In the genomic region with DNA sequence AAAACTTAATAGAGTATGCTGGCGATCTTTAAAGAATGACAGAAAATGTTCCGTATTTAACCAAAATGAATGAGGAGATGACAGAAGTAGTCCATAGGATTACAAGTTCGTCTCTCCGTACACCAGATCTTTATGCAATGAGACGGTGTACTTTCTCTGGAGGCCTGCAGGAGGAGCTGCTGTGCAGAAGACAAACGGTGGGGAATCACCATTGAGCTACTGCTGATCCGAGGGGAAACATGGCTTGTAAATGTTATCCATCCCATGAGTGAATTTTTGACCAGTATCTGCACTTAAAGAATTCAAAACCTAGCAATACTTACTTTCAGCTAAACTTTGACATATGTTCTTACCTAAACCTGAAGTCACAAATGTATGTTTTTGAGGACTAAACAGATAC, we compare ENCODE assay signal across 8 mouse cellular contexts.
A peak's percentile ranks its signal among the peaks of the same experiment; 100 is the strongest.
DNase-seq lines count a peak whose midpoint lies in the region; ATAC-seq and TF ChIP-seq lines count a peak whose summit lies in the region.

No protein-coding gene starts in this region.

- no peak overlapping the region for H3K4me2 ChIP-seq in lung, postnatal 0 days (replicated peaks; ENCODE audit: low read depth, low read length)
- no peak overlapping the region for H3K4me2 ChIP-seq in forebrain, embryonic 13.5 days

- H3K79me2 ChIP-seq in heart, adult 2 months (replicated peaks; ENCODE audit: control insufficient read depth, insufficient read depth, low read length) = no peaks in the 10 kb centered on the region

- peak; percentile 86 for TF ChIP-seq CTCF in heart, adult 2 months (IDR thresholded peaks at IDR 0.05)
- TF ChIP-seq CTCF in brain, embryonic 14.5 days (IDR thresholded peaks at IDR 0.05; ENCODE audit: borderline replicate concordance, extremely low read depth, insufficient read depth, insufficient read length) = peak; percentile 65; the same call in 1 of the 2 replicates
- TF ChIP-seq CTCF in lung, postnatal 0 days (IDR thresholded peaks at IDR 0.05) = peak; percentile 83

- H3K27me3 ChIP-seq in heart, adult 2 months (ENCODE audit: control insufficient read depth, insufficient read depth, low read length) = no peaks in the 10 kb centered on the region
- H3K27me3 ChIP-seq in lung, postnatal 0 days (replicated peaks; ENCODE audit: insufficient read depth, low read length) = no peaks in the 10 kb centered on the region
- H3K27me3 ChIP-seq in forebrain, embryonic 13.5 days = no peaks in the 10 kb centered on the region

- no peak for TF ChIP-seq EP300 in heart, adult 2 months (IDR thresholded peaks at IDR 0.05; ENCODE audit: insufficient read depth, low read depth, low read length)
- TF ChIP-seq EP300 in lung, postnatal 0 days (IDR thresholded peaks at IDR 0.05) = no peak

- WGBS in heart, adult 2 months = 50% methylated on average over 7 of the region's 7 CpGs
- 37% methylated on average over 7 of the region's 7 CpGs for WGBS in lung, postnatal 0 days
- 54% methylated on average over 7 of the region's 7 CpGs for WGBS in forebrain, embryonic 13.5 days

- H3K27ac ChIP-seq in heart, adult 2 months = no peak overlapping the region
- H3K27ac ChIP-seq in lung, postnatal 0 days (ENCODE audit: low read length) = no peak overlapping the region
- H3K27ac ChIP-seq in forebrain, embryonic 13.5 days = no peak overlapping the region

- intact Hi-C loops in heart, adult 2 months (cut with DNase I) = loop anchor here (1.0 kb wide), 2 partner anchors 224 to 338 kb away; no protein-coding TSS in a partner anchor

- peak; percentile 20 to 52 for DNase-seq in heart, adult 2 months
- DNase-seq in heart, adult 11 months = no peak
- DNase-seq in right cerebral cortex, adult 18-20 months = peak; percentile 29
- no peak for DNase-seq in right cerebral cortex, postnatal 25 days
- DNase-seq in brain, embryonic 14.5 days (ENCODE audit: low read depth) = peak; percentile 44
- DNase-seq in lung, postnatal 0 days (ENCODE audit: low spot score) = peak; percentile 21
- DNase-seq in c-Kit-positive CD71-positive TER-119-positive erythroid progenitor cells, embryonic 14.5 days (ENCODE audit: low spot score) = no peak

- no peak overlapping the region for H3K4me3 ChIP-seq in heart, adult 2 months
- H3K4me3 ChIP-seq in lung, postnatal 0 days (ENCODE audit: low read depth, low read length) = no peak overlapping the region
- no peak overlapping the region for H3K4me3 ChIP-seq in forebrain, embryonic 13.5 days

- no peak for TF ChIP-seq POLR2A in heart, adult 2 months (IDR thresholded peaks at IDR 0.05; ENCODE audit: insufficient read depth, low read depth, low read length)
- TF ChIP-seq POLR2A in brain, embryonic 14.5 days (IDR thresholded peaks at IDR 0.05; ENCODE audit: borderline replicate concordance, extremely low read depth, insufficient read depth, insufficient read length, poor library complexity, severe bottlenecking) = no peak

- H3K4me1 ChIP-seq in heart, adult 2 months (ENCODE audit: control insufficient read depth, insufficient read depth, low read length) = no peaks in the 10 kb centered on the region
- H3K4me1 ChIP-seq in lung, postnatal 0 days (ENCODE audit: insufficient read depth, low read depth, low read length) = no peaks in the 10 kb centered on the region
- H3K4me1 ChIP-seq in forebrain, embryonic 13.5 days = no peaks in the 10 kb centered on the region

- H3K9me3 ChIP-seq in lung, postnatal 0 days (ENCODE audit: low read length) = no peaks in the 10 kb centered on the region
- H3K9me3 ChIP-seq in forebrain, embryonic 13.5 days (replicated peaks) = no peaks in the 10 kb centered on the region

- no peak for ATAC-seq in lung, postnatal 0 days
- no peak for ATAC-seq in forebrain, embryonic 13.5 days

- H3K9ac ChIP-seq in heart, adult 2 months (ENCODE audit: low read depth, low read length) = no peak overlapping the region
- no peak overlapping the region for H3K9ac ChIP-seq in lung, postnatal 0 days (replicated peaks; ENCODE audit: low read depth)
- no peak overlapping the region for H3K9ac ChIP-seq in forebrain, embryonic 13.5 days

- no peaks in the 10 kb centered on the region for H3K36me3 ChIP-seq in heart, adult 2 months (ENCODE audit: control insufficient read depth, insufficient read depth, low read length)
- no peaks in the 10 kb centered on the region for H3K36me3 ChIP-seq in lung, postnatal 0 days (ENCODE audit: insufficient read depth, low read length)
- H3K36me3 ChIP-seq in forebrain, embryonic 13.5 days (ENCODE audit: poor library complexity, severe bottlenecking) = no peaks in the 10 kb centered on the region

Comparison
In these comparisons a context has a peak if more than half of its experiments do, and no peak if none do; other contexts are left out.
1. DNase-seq: peak in heart, adult 2 months (2 of 2), right cerebral cortex, adult 18-20 months (single experiment), brain, embryonic 14.5 days (single experiment) and lung, postnatal 0 days (single experiment); none in heart, adult 11 months (single experiment), right cerebral cortex, postnatal 25 days (single experiment) and c-Kit-positive CD71-positive TER-119-positive erythroid progenitor cells, embryonic 14.5 days (single experiment).
2. Peak in every context shown above with its lines, with median percentiles within 50 percentile points of each other: CTCF ChIP-seq.